Mouse (Mus musculus) liver, adult 2 months (tissue): ENCODE results near the gene Ralgds. TPM values are rescaled to one million over a fixed set of nuclear protein-coding genes. Genes with fewer than 3 reads are reported as not detected.

Experiments
- DNase-seq: peaks from one replicate; pipeline ENCODE4 v3.0.0-alpha.2; 2011; ENCODE audit warnings: low read depth, low spot score; ENCODE audit errors: extremely low read depth
- H3K27ac ChIP-seq: fragments of 200-500 bp; replicated peaks from 2 replicates; pipeline ENCODE4 v1.5.1; 2012; ENCODE audit warnings: low read depth, mild to moderate bottlenecking, control low read depth, inconsistent platforms, low read length; ENCODE audit not compliant: insufficient read depth
- H3K27me3 ChIP-seq: fragments of 200-500 bp; 2 replicates; pipeline ENCODE4 v1.6.1; 2012; ENCODE audit warnings: mild to moderate bottlenecking, moderate library complexity, low read length, inconsistent platforms; ENCODE audit not compliant: control insufficient read depth, insufficient read depth
- H3K36me3 ChIP-seq: fragments of 200-500 bp; 2 replicates; pipeline ENCODE4 v1.6.1; 2012; ENCODE audit warnings: low read length, inconsistent platforms; ENCODE audit not compliant: control insufficient read depth, insufficient read depth
- H3K4me1 ChIP-seq: fragments of 200-500 bp; 2 replicates; pipeline ENCODE4 v1.6.1; 2011; ENCODE audit warnings: low read length; ENCODE audit not compliant: control insufficient read depth, insufficient read depth
- H3K4me3 ChIP-seq: fragments of 200-500 bp; 2 replicates; pipeline ENCODE4 v1.5.1; 2011; ENCODE audit warnings: low read depth, mild to moderate bottlenecking, control low read depth, low read length, moderate library complexity; ENCODE audit not compliant: insufficient read depth
- H3K79me2 ChIP-seq: fragments of 200-500 bp; 2 replicates; pipeline ENCODE4 v1.6.1; 2012; ENCODE audit warnings: inconsistent platforms, mild to moderate bottlenecking, low read length, moderate library complexity; ENCODE audit not compliant: control insufficient read depth, insufficient read depth
- H3K9ac ChIP-seq: fragments of 200-500 bp; 2 replicates; pipeline ENCODE4 v1.6.1; 2012; ENCODE audit warnings: low read depth, mild to moderate bottlenecking, control low read depth, inconsistent platforms, low read length
- CTCF ChIP-seq: fragments of 200-500 bp; IDR thresholded peaks from 2 replicates; pipeline ENCODE4 v1.5.1; 2011; ENCODE audit warnings: low read depth, low read length, control low read depth
- POLR2A ChIP-seq: fragments of 200-500 bp; IDR thresholded peaks from 2 replicates; pipeline ENCODE4 v1.6.1; 2011; ENCODE audit warnings: low read length, control low read depth; ENCODE audit not compliant: insufficient read depth; ENCODE audit errors: extremely low read depth
- WGBS: fragments of 180-500 bp; shearing (Covaris S2); methylation state at CpG from one replicate; pipeline ENCODE4 v1.1.7; 2018; 5-methylcytosine and 5-hydroxymethylcytosine counted together
- polyA plus RNA-seq: library from polyadenylated mRNA; depleted of rRNA; stranded (reverse); fragments of >200 nt; gene quantifications from 2 replicates; pipeline ENCODE4 v1.2.3, GENCODE M21; 2012
- total RNA-seq: library from RNA; depleted of rRNA; stranded (reverse); fragments of >200 nt; gene quantifications from 2 replicates; pipeline ENCODE4 v1.2.3, GENCODE M21; 2014

The Ralgds gene
- total and polyA plus RNA-seq, 2 experiments, result 1.1 to 3.0 TPM

- Histone ChIP-seq H3K36me3 (no peaks in the 10 kb centered on the region), H3K4me3 (no peak overlapping the region), H3K27me3 (no peaks in the 10 kb centered on the region), H3K79me2 (no peaks in the 10 kb centered on the region), H3K27ac (peak overlapping the region; percentile 78), H3K9ac (no peak overlapping the region), H3K4me1 (no peaks in the 10 kb centered on the region; the same call in 1 of the 2 replicates)
- DNase-seq, result no peak
- WGBS, result 66% methylated on average over 12 of the region's 12 CpGs
- TF ChIP-seq CTCF, result peak; percentile 24; the same call in 1 of the 2 replicates
- TF ChIP-seq POLR2A, result no peak
Measured at GRCm38 (mm10) chr2:28525943-28526876, 13.3 kb downstream of the Ralgds start.

- Histone ChIP-seq H3K4me1 (no peaks in the 10 kb centered on the region; the same call in 1 of the 2 replicates), H3K9ac (no peak overlapping the region), H3K27me3 (no peaks in the 10 kb centered on the region), H3K36me3 (no peaks in the 10 kb centered on the region), H3K79me2 (no peaks in the 10 kb centered on the region), H3K27ac (no peak overlapping the region), H3K4me3 (no peak overlapping the region)
- TF ChIP-seq CTCF, result no peak
- no peak for TF ChIP-seq POLR2A
- no peak for DNase-seq
- WGBS, result 93% methylated on average over 20 of the region's 20 CpGs
Measured at GRCm38 (mm10) chr2:28527436-28528353, 14.8 kb downstream of the Ralgds start.

GRCm38 (mm10) chr2:28528354-28528730 is 15.4 kb downstream of the Ralgds start:
- 94% methylated on average over 7 of the region's 7 CpGs for WGBS
- TF ChIP-seq POLR2A (no peak), CTCF (no peak)

GRCm38 (mm10) chr2:28529856-28530255 is 16.9 kb downstream of the Ralgds start:
- no peak overlapping the region for H3K27ac ChIP-seq
- WGBS, result 82% methylated on average over 4 of the region's 4 CpGs
- H3K9ac ChIP-seq, result no peak overlapping the region
- H3K27me3 ChIP-seq, result no peaks in the 10 kb centered on the region
- no peak overlapping the region for H3K4me3 ChIP-seq
- no peak for DNase-seq
- H3K36me3 ChIP-seq, result no peaks in the 10 kb centered on the region
- no peaks in the 10 kb centered on the region for H3K79me2 ChIP-seq
- no peak for TF ChIP-seq CTCF
- TF ChIP-seq POLR2A, result no peak
- H3K4me1 ChIP-seq, result 0 out of 2 replicates have a peak, but pooled peaks cover 2% of the 10 kb centered on the region

More at GRCm38 (mm10) chr2:28528354-28528730, 15.4 kb downstream of the Ralgds start:
- H3K36me3 ChIP-seq, result no peaks in the 10 kb centered on the region
- H3K27ac ChIP-seq, result no peak overlapping the region
- H3K4me3 ChIP-seq, result no peak overlapping the region
- peaks cover 2% of the 10 kb centered on the region; the same call in 1 of the 2 replicates for H3K4me1 ChIP-seq
- no peaks in the 10 kb centered on the region for H3K27me3 ChIP-seq
- H3K9ac ChIP-seq, result no peak overlapping the region
- no peak for DNase-seq
- no peaks in the 10 kb centered on the region for H3K79me2 ChIP-seq

- 66% methylated on average over 7 of the region's 7 CpGs for WGBS
- Histone ChIP-seq H3K27me3 (no peaks in the 10 kb centered on the region), H3K79me2 (no peaks in the 10 kb centered on the region), H3K9ac (no peak overlapping the region), H3K4me1 (0 out of 2 replicates have a peak, but pooled peaks cover 2% of the 10 kb centered on the region), H3K36me3 (no peaks in the 10 kb centered on the region), H3K27ac (no peak overlapping the region), H3K4me3 (no peak overlapping the region)
- no peak for DNase-seq
- TF ChIP-seq POLR2A (no peak), CTCF (no peak)
Measured at GRCm38 (mm10) chr2:28530311-28530710, 17.4 kb downstream of the Ralgds start.
